Mouse (Mus musculus) testis, adult 2 months (tissue): ENCODE data around the gene Jup. TPM values are rescaled to one million over a fixed set of nuclear protein-coding genes. Genes with fewer than 3 reads are reported as not detected.

Experiments
- H3K27ac ChIP-seq: fragments of 200-500 bp; 2 replicates; pipeline ENCODE4 v1.5.1; 2012; ENCODE audit warnings: low read depth, low read length; ENCODE audit not compliant: control insufficient read depth, insufficient read depth
- H3K27me3 ChIP-seq: fragments of 200-500 bp; 2 replicates; pipeline ENCODE4 v1.6.1; 2012; ENCODE audit warnings: mild to moderate bottlenecking, low read length, moderate library complexity; ENCODE audit not compliant: control insufficient read depth, insufficient read depth
- H3K36me3 ChIP-seq: fragments of 200-500 bp; 2 replicates; pipeline ENCODE4 v1.6.1; 2012; ENCODE audit warnings: mild to moderate bottlenecking, low read length; ENCODE audit not compliant: control insufficient read depth, insufficient read depth
- H3K4me1 ChIP-seq: fragments of 200-500 bp; 2 replicates; pipeline ENCODE4 v1.6.1; 2012; ENCODE audit warnings: low read length; ENCODE audit not compliant: control insufficient read depth, insufficient read depth
- H3K4me3 ChIP-seq: fragments of 200-500 bp; 2 replicates; pipeline ENCODE4 v1.5.1; 2012; ENCODE audit warnings: low read depth, mild to moderate bottlenecking, low read length, moderate library complexity, mixed read lengths; ENCODE audit not compliant: control insufficient read depth
- CTCF ChIP-seq: fragments of 200-500 bp; IDR thresholded peaks from 2 replicates; pipeline ENCODE4 v1.5.1; 2012; ENCODE audit warnings: low read depth, mild to moderate bottlenecking, inconsistent platforms, low read length, moderate library complexity; ENCODE audit not compliant: control insufficient read depth, insufficient read depth, insufficient replicate concordance
- POLR2A ChIP-seq: fragments of 200-500 bp; IDR thresholded peaks from 2 replicates; pipeline ENCODE4 v1.6.1; 2012; ENCODE audit warnings: low read depth, mild to moderate bottlenecking, inconsistent platforms, low read length, moderate library complexity; ENCODE audit not compliant: control insufficient read depth
- polyA plus RNA-seq: library from polyadenylated mRNA; depleted of rRNA; stranded (reverse); fragments of >200 nt; gene quantifications from 2 replicates; pipeline ENCODE4 v1.2.3, GENCODE M21; 2012

Gene Jup
- polyA plus RNA-seq, 1 experiment: 103 TPM

GRCm38 (mm10) chr11:100400842-100401241 is 3.3 kb upstream of the Jup start:
- Histone ChIP-seq H3K27ac (no peak overlapping the region), H3K4me3 (no peak overlapping the region)
- no peak for TF ChIP-seq CTCF
- no peak for TF ChIP-seq POLR2A

GRCm38 (mm10) chr11:100399727-100400538 is 2.4 kb upstream of the Jup start:
- Histone ChIP-seq H3K36me3 (no peaks in the 10 kb centered on the region), H3K4me3 (peak overlapping the region; percentile 38; the same call in 1 of the 2 replicates), H3K4me1 (peaks cover 11% of the 10 kb centered on the region), H3K27me3 (no peaks in the 10 kb centered on the region), H3K27ac (no peak overlapping the region)
- no peak for TF ChIP-seq POLR2A

More at GRCm38 (mm10) chr11:100400842-100401241, 3.3 kb upstream of the Jup start:
- H3K36me3 ChIP-seq: no peaks in the 10 kb centered on the region
- peaks cover 11% of the 10 kb centered on the region for H3K4me1 ChIP-seq
- H3K27me3 ChIP-seq: no peaks in the 10 kb centered on the region

- no peak for TF ChIP-seq CTCF
- TF ChIP-seq POLR2A: no peak
- peaks cover 11% of the 10 kb centered on the region for H3K4me1 ChIP-seq
Measured at GRCm38 (mm10) chr11:100399320-100399719, 1.8 kb upstream of the Jup start.

GRCm38 (mm10) chr11:100398517-100398916 is 954 bp upstream of the Jup start:
- peaks cover 11% of the 10 kb centered on the region for H3K4me1 ChIP-seq
- H3K27me3 ChIP-seq: no peaks in the 10 kb centered on the region
- peak overlapping the region; percentile 71 for H3K4me3 ChIP-seq
- no peaks in the 10 kb centered on the region for H3K36me3 ChIP-seq
- no peak overlapping the region for H3K27ac ChIP-seq
- TF ChIP-seq CTCF: no peak
- TF ChIP-seq POLR2A: no peak

More at GRCm38 (mm10) chr11:100399320-100399719, 1.8 kb upstream of the Jup start:
- Histone ChIP-seq H3K27ac (no peak overlapping the region), H3K4me3 (peak overlapping the region; percentile 38; the same call in 1 of the 2 replicates), H3K27me3 (no peaks in the 10 kb centered on the region), H3K36me3 (no peaks in the 10 kb centered on the region)

- no peaks in the 10 kb centered on the region for H3K27me3 ChIP-seq
Measured at GRCm38 (mm10) chr11:100396886-100397599, 520 bp downstream of the Jup start.

GRCm38 (mm10) chr11:100395861-100396631 is 1.5 kb downstream of the Jup start:
- Histone ChIP-seq H3K4me3 (peak overlapping the region; percentile 90), H3K36me3 (no peaks in the 10 kb centered on the region), H3K4me1 (peaks cover 10% of the 10 kb centered on the region), H3K27ac (no peak overlapping the region), H3K27me3 (no peaks in the 10 kb centered on the region)
- TF ChIP-seq CTCF (no peak), POLR2A (0 out of 2 replicates have a peak, but pooled peaks have one; percentile 9)

More at GRCm38 (mm10) chr11:100396886-100397599, 520 bp downstream of the Jup start:
- TF ChIP-seq CTCF (no peak), POLR2A (no peak)
- Histone ChIP-seq H3K27ac (peak overlapping the region; percentile 27; the same call in 1 of the 2 replicates), H3K36me3 (no peaks in the 10 kb centered on the region), H3K4me1 (peaks cover 11% of the 10 kb centered on the region), H3K4me3 (peak overlapping the region; percentile 90)
